Mouse (Mus musculus) heart, adult 2 months (tissue): ENCODE data around the gene Sesn2. TPM values are rescaled to one million over a fixed set of nuclear protein-coding genes. Genes with fewer than 3 reads are reported as not detected.

ENCODE experiments used
- DNase-seq, 2 experiments: peaks; one replicate each; pipeline ENCODE4 v3.0.0; 2021
- H3K27ac ChIP-seq: fragments of 200-600 bp; 2 replicates; pipeline ENCODE4 v1.8.1; 2022
- H3K27me3 ChIP-seq: fragments of 200-500 bp; 2 replicates; pipeline ENCODE4 v1.6.1; 2012; ENCODE audit warnings: mild to moderate bottlenecking, low read length, inconsistent platforms, mixed read lengths; ENCODE audit not compliant: control insufficient read depth, insufficient read depth
- H3K36me3 ChIP-seq: fragments of 200-500 bp; 2 replicates; pipeline ENCODE4 v1.6.1; 2012; ENCODE audit warnings: low read length, inconsistent platforms; ENCODE audit not compliant: control insufficient read depth, insufficient read depth
- H3K4me1 ChIP-seq: fragments of 200-500 bp; 2 replicates; pipeline ENCODE4 v1.6.1; 2011; ENCODE audit warnings: low read length; ENCODE audit not compliant: control insufficient read depth, insufficient read depth
- H3K4me3 ChIP-seq: fragments of 200-600 bp; 2 replicates; pipeline ENCODE4 v1.8.1; 2022
- H3K79me2 ChIP-seq: fragments of 200-500 bp; replicated peaks from 2 replicates; pipeline ENCODE4 v1.6.1; 2012; ENCODE audit warnings: mild to moderate bottlenecking, inconsistent platforms, low read length, moderate library complexity, mixed read lengths; ENCODE audit not compliant: control insufficient read depth, insufficient read depth
- H3K9ac ChIP-seq: fragments of 200-500 bp; 2 replicates; pipeline ENCODE4 v1.6.1; 2012; ENCODE audit warnings: low read depth, mild to moderate bottlenecking, control low read depth, inconsistent platforms, low read length, mixed read lengths
- CTCF ChIP-seq: fragments of 200-600 bp; IDR thresholded peaks from 2 replicates; pipeline ENCODE4 v1.8.1; 2022; ENCODE audit warnings: antibody characterized with exemption, mild to moderate bottlenecking, moderate library complexity
- EP300 ChIP-seq: fragments of 200-500 bp; IDR thresholded peaks from 2 replicates; pipeline ENCODE4 v1.6.1; 2011; ENCODE audit warnings: low read depth, low read length, control low read depth; ENCODE audit not compliant: insufficient read depth
- POLR2A ChIP-seq: fragments of 200-500 bp; IDR thresholded peaks from 2 replicates; pipeline ENCODE4 v1.6.1; 2011; ENCODE audit warnings: mild to moderate bottlenecking, low read depth, low read length, control low read depth; ENCODE audit not compliant: insufficient read depth
- WGBS: fragments of 180-500 bp; shearing (Covaris S2); methylation state at CpG from one replicate; pipeline ENCODE4 v1.1.7; 2018; 5-methylcytosine and 5-hydroxymethylcytosine counted together
- intact Hi-C: fragments of 180-260 bp; cut with DNase I; formaldehyde crosslinking; loops from one replicate; pipeline ENCODE4 v1.15.1; 2025
- polyA plus RNA-seq: library from polyadenylated mRNA; depleted of rRNA; stranded (reverse); fragments of >200 nt; gene quantifications from 2 replicates; pipeline ENCODE4 v1.2.3, GENCODE M21; 2012
- total RNA-seq, 2 experiments: library from RNA; stranded (reverse); gene quantifications; 2 replicates each; pipeline ENCODE4 v1.2.3; 2021

The Sesn2 gene
- total and polyA plus RNA-seq, 3 experiments: 2.5 to 3.4 (median 3.3) TPM

DNA sequence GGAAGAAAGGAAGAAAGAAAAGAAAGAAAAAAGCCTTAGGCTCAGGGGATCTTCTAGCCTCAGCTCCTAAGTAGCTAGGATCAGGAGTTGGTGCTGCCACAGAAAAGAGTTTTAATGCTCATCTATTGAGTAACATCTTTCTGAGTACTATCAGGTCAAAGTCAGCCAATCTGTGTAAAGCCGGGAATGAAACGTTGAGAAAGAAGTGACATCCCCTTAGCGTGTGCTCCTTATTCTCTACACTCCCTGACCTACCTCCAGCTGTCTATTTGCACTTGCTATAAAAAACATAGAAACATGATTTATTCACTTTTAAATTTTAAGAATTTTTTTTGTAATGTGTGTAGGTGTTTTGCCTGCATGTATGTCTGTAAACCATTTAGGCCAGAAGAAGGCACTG lies 8.9 kb upstream of the Sesn2 start:
- no peak overlapping the region for H3K27ac ChIP-seq
- WGBS: 85% methylated on average over 3 of the region's 3 CpGs
- no peaks in the 10 kb centered on the region for H3K36me3 ChIP-seq
- no peak overlapping the region for H3K4me3 ChIP-seq
- intact Hi-C loops: loop anchor here (10.0 kb wide), 1 partner anchor 304 kb away; the partner anchor contains the start of gene Ythdf2
- no peak overlapping the region for H3K9ac ChIP-seq
- TF ChIP-seq CTCF (no peak), EP300 (no peak), POLR2A (no peak)
- DNase-seq: no peak
- no peaks in the 10 kb centered on the region for H3K79me2 ChIP-seq
- peaks cover 2% of the 10 kb centered on the region for H3K4me1 ChIP-seq
- no peaks in the 10 kb centered on the region for H3K27me3 ChIP-seq

DNA sequence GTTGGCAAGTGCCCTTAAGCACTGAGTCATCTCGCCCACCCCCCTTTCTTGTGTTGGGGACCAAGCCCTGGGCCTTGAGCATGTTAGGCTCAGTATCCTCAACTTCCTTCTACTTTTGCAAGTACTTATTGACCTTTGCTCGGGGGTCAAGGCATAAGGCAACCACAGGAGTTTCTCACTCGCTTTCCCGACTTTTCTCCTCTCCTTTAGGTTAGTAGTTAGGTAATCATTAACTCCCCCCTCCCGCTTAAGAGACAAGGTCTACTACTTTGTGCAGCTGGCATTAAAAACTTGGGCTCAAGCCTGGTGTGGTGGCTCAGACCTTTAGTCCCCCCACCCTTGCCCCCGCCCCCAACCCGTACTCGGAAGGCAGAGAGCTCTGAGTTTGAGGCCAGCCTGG lies 7.8 kb upstream of the Sesn2 start:
- Histone ChIP-seq H3K4me3 (no peak overlapping the region), H3K79me2 (no peaks in the 10 kb centered on the region), H3K27me3 (no peaks in the 10 kb centered on the region), H3K27ac (no peak overlapping the region), H3K4me1 (peaks cover 2% of the 10 kb centered on the region), H3K9ac (no peak overlapping the region), H3K36me3 (no peaks in the 10 kb centered on the region)
- no peak for DNase-seq
- intact Hi-C loops: loop anchor here (10.0 kb wide), 1 partner anchor 303 kb away; the partner anchor contains the start of gene Ythdf2
- 85% methylated on average over 8 of the region's 8 CpGs for WGBS
- no peak for TF ChIP-seq CTCF
- no peak for TF ChIP-seq EP300
- no peak for TF ChIP-seq POLR2A

DNA sequence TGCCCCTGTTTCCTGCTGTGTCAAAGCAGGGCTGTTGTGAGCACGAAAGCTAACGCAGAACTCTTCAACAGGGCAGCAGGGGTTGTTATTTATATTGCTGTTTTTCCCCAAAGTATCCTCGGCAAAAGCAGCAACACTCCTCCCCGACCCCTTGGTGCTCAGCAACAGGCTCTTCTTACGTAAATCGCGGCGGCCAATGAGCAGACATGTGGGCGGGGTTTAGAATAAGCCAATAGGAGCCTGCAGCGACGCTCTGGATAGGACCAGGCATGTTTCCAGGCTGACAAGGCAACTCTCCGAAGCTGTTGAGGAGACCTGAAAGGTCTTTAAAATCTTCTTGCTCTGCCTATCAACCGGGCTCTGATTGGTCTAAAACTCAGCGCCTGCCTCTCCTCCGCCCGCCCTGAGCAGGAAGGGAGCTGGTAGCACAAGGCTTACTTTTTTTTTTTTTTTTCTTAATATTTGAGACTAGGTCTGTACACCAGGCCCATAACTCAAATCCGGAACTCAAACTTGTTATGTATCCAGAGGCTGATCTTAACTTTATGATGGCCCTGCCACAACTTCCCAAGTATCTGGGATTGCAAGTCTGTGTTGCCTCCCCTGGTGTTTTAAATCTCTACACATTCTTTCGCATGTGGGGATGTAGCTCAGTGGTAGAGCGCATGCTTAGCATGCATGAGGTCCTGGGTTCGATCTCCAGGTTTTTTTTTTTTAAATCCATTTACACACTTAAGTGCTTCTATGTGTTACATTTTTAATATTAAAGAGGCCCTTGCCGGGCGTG lies 5.3 kb upstream of the Sesn2 start:
- TF ChIP-seq CTCF (no peak), POLR2A (peak; percentile 98), EP300 (0 out of 2 replicates have a peak, but pooled peaks have one; percentile 20)
- peak overlapping the region; percentile 91 for H3K27ac ChIP-seq
- H3K36me3 ChIP-seq: no peaks in the 10 kb centered on the region
- H3K4me1 ChIP-seq: peaks cover 2% of the 10 kb centered on the region
- intact Hi-C loops: loop anchor here (2.0 to 10.0 kb wide), 3 partner anchors 17 to 301 kb away; partner anchors contain the start of genes Atpif1, Phactr4 and Ythdf2
- 18% methylated on average over 22 of the region's 22 CpGs for WGBS
- H3K9ac ChIP-seq: peak overlapping the region; percentile 73
- peak; percentile 87 to 94 for DNase-seq
- no peaks in the 10 kb centered on the region for H3K79me2 ChIP-seq
- H3K4me3 ChIP-seq: peak overlapping the region; percentile 76
- no peaks in the 10 kb centered on the region for H3K27me3 ChIP-seq

GRCm38 (mm10) chr4:132514555-132515135 lies 4.3 kb upstream of the Sesn2 start:
- peak; percentile 99 for TF ChIP-seq CTCF
- no peak; the same call in 1 of the 2 replicates for TF ChIP-seq POLR2A
- 0 out of 2 replicates have a peak, but pooled peaks have one; percentile 65 for TF ChIP-seq EP300
- DNase-seq: peak; percentile 87 to 90

GRCm38 (mm10) chr4:132513395-132514273 lies 3.3 kb upstream of the Sesn2 start:
- Histone ChIP-seq H3K79me2 (no peaks in the 10 kb centered on the region), H3K9ac (no peak overlapping the region), H3K27me3 (no peaks in the 10 kb centered on the region), H3K27ac (no peak overlapping the region), H3K36me3 (no peaks in the 10 kb centered on the region), H3K4me1 (peaks cover 3% of the 10 kb centered on the region), H3K4me3 (no peak overlapping the region)
- TF ChIP-seq EP300 (no peak), POLR2A (no peak), CTCF (no peak)
- no peak for DNase-seq
- 66% methylated on average over 14 of the region's 14 CpGs for WGBS
- intact Hi-C loops: loop anchor here (1.0 to 10.0 kb wide), 6 partner anchors 19 to 299 kb away; partner anchors contain the start of genes Atpif1, Phactr4, Rcc1 and Ythdf2

More at GRCm38 (mm10) chr4:132514555-132515135, 4.3 kb upstream of the Sesn2 start:
- intact Hi-C loops: loop anchor here (1.0 to 10.0 kb wide), 6 partner anchors 18 to 300 kb away; partner anchors contain the start of genes Atpif1, Phactr4, Rcc1 and Ythdf2
- H3K4me3 ChIP-seq: peak overlapping the region; percentile 76
- no peaks in the 10 kb centered on the region for H3K79me2 ChIP-seq
- H3K36me3 ChIP-seq: no peaks in the 10 kb centered on the region
- H3K4me1 ChIP-seq: peaks cover 3% of the 10 kb centered on the region
- peak overlapping the region; percentile 91 for H3K27ac ChIP-seq
- WGBS: 1% methylated on average over 21 of the region's 21 CpGs
- peak overlapping the region; percentile 73 for H3K9ac ChIP-seq
- no peaks in the 10 kb centered on the region for H3K27me3 ChIP-seq
